Mouse (Mus musculus) olfactory bulb, adult 2 months (tissue): ENCODE data around the gene Npy.

Experiments
- CTCF ChIP-seq: fragments of 200-500 bp; IDR thresholded peaks from 2 replicates; pipeline ENCODE4 v1.5.1; 2012; ENCODE audit warnings: low read depth, mild to moderate bottlenecking, low read length, moderate library complexity; ENCODE audit not compliant: insufficient read depth
- POLR2A ChIP-seq: fragments of 200-500 bp; IDR thresholded peaks from 2 replicates; pipeline ENCODE4 v1.6.1; 2012; ENCODE audit warnings: mild to moderate bottlenecking, low read depth, low read length, moderate library complexity; ENCODE audit not compliant: insufficient read depth

- TF ChIP-seq CTCF: no peak
- TF ChIP-seq POLR2A: no peak
These were observed 39.8 kb upstream of the Npy start for GRCm38 (mm10) chr6:49782679-49783078.
